Mouse (Mus musculus) spleen, adult 2 months (tissue): ENCODE measurements around the gene Oxct2b.

Experiments used
- CTCF ChIP-seq: fragments of 200-500 bp; IDR thresholded peaks from 2 replicates; pipeline ENCODE4 v1.5.1; 2011; ENCODE audit warnings: mild to moderate bottlenecking, inconsistent platforms; ENCODE audit not compliant: insufficient read depth, insufficient read length, insufficient replicate concordance; ENCODE audit errors: extremely low read depth
- POLR2A ChIP-seq: fragments of 200-500 bp; IDR thresholded peaks from 2 replicates; pipeline ENCODE4 v1.6.1; 2011; ENCODE audit warnings: low read depth, low read length, inconsistent platforms

- TF ChIP-seq CTCF = peak; percentile 48; the same call in 1 of the 2 replicates
- no peak for TF ChIP-seq POLR2A
Observed at GRCm38 (mm10) chr4:123071266-123071966, 44.6 kb upstream of the Oxct2b start.
